Mouse (Mus musculus) MEL (cell line): ENCODE measurements around the gene Tmem158.

Source experiments
- CTCF ChIP-seq, 3 experiments: IDR thresholded peaks in 2 of 3; conservative IDR thresholded peaks in 1 of 3; 2 replicates each; pipeline ENCODE4 v1.5.1; 2011 to 2012; ENCODE audit warnings: low read length in 3 of 3, low read depth in 2 of 3, mild to moderate bottlenecking in 2 of 3, improper control_type of control experiment in 1 of 3, inconsistent platforms in 1 of 3, mixed read lengths in 1 of 3, moderate library complexity in 1 of 3; ENCODE audit not compliant: control insufficient read depth in 1 of 3, insufficient read depth in 1 of 3, poor library complexity in 1 of 3, severe bottlenecking in 1 of 3
- EP300 ChIP-seq, 2 experiments: IDR thresholded peaks; 2 replicates each; pipeline ENCODE4 v1.6.1; 2011; ENCODE audit warnings: improper control_type of control experiment in 2 of 2, low read length in 2 of 2, low read depth in 1 of 2, mild to moderate bottlenecking in 1 of 2
- POLR2A ChIP-seq, 2 experiments: IDR thresholded peaks; 2 replicates each; pipeline ENCODE4 v1.6.1; 2011 to 2012; ENCODE audit warnings: low read length in 2 of 2, mild to moderate bottlenecking in 2 of 2, control low read depth in 1 of 2, improper control_type of control experiment in 1 of 2, low read depth in 1 of 2, moderate library complexity in 1 of 2; ENCODE audit not compliant: control insufficient read depth in 1 of 2, insufficient read depth in 1 of 2, poor library complexity in 1 of 2
- TAL1 ChIP-seq: IDR thresholded peaks from 2 replicates; pipeline ENCODE4 v1.6.1; 2012; ENCODE audit warnings: mild to moderate bottlenecking, inconsistent platforms, low read length, moderate library complexity, mixed read lengths

DNA sequence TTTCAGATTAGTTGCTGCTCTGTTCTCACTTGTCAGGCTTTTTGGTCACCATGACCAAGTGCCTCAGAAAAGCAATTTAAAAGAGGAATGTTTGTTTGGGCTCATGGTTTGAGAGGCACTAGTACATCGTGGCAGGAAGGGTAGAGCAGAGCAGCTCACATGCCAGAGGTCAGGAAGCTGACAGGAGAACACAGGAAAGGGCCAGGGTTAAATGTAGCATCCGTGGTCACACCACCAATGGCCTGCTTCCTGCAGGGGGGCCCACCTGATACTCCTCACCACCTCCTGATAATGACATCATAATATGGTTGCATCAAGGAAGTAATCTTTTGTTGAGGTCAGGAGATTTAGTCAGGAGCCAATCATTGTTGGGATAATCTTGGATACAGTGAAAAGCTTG lies 13.3 kb upstream of the Tmem158 start:
- no peak for TF ChIP-seq TAL1
- no peak for TF ChIP-seq POLR2A (IDR thresholded peaks at IDR 0.05; ENCODE audit: control insufficient read depth in 1 of 2, insufficient read depth in 1 of 2, low read depth in 1 of 2, low read length in 2 of 2, poor library complexity in 1 of 2)
- no peak for TF ChIP-seq EP300 (IDR thresholded peaks at IDR 0.05; ENCODE audit: low read depth in 1 of 2, low read length in 2 of 2)
- no peak for TF ChIP-seq CTCF (IDR thresholded peaks at IDR 0.05 in 2 of 3, conservative IDR thresholded peaks at IDR 0.05 in 1 of 3; ENCODE audit: control insufficient read depth in 1 of 3, insufficient read depth in 1 of 3, low read depth in 2 of 3, low read length in 3 of 3, poor library complexity in 1 of 3, severe bottlenecking in 1 of 3)
